10 mouse cellular contexts compared by ENCODE assay signal in the genomic region with DNA sequence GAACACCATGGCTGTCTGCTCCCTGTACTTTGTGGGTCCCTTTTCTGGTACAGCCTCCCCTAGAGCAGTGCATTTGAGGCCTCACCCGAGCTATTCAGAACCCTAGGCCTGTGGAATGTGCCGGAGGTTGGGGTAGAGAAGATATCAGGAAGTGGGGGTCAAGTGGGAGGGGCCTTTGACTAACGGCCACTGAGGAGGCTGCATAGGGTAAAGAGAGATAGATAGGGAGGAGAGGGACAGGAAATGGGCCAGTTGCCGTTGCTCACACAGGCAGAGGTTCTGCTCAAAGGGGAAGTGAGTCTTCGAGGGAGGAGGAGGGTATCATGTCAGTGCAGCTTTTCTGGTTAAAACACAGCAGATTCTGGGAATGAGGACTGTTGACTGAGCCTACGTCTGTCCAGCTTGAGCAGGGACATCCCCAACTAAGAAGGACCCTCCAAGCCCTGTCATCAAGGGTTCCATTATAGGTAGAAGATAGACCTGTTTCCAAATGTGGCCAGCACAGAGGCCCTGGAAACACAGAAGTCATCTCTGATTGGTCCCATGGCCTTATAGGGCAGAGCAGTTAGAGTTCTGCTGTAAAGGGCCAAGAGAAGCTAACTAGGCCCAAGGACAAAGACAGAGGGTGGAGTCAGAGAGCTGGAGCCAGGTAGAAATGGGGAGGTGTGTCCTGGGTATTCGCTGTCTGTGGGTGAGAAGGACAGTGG. TPM values are rescaled to one million over a fixed set of nuclear protein-coding genes. Genes with fewer than 3 reads are reported as not detected.
DNase-seq lines count a peak whose midpoint lies in the region; ATAC-seq and TF ChIP-seq lines count a peak whose summit lies in the region.
"Had no signal": no experiment of that assay in that cellular context is flagged by ENCODE, and none has a peak within 500 bp of the region (broad histone marks: within the 10 kb centered on the region; RNA-seq: fewer than 3 reads in every experiment).

No protein-coding gene starts in this region.

- no peak overlapping the region for H3K9ac ChIP-seq in heart, adult 2 months (ENCODE audit: low read depth, low read length)
- no peak overlapping the region for H3K9ac ChIP-seq in heart, embryonic 12.5 days
- peak overlapping the region; percentile 39; the same call in 1 of the 2 replicates for H3K9ac ChIP-seq in liver, postnatal 0 days (replicated peaks)
- H3K9ac ChIP-seq in forebrain, embryonic 12.5 days = no peak overlapping the region
- H3K9ac ChIP-seq: limb, embryonic 12.5 days had no signal

- H3K27ac ChIP-seq in heart, adult 2 months = no peak overlapping the region
- 0 out of 2 replicates have a peak overlapping the region, but pooled peaks have one; percentile 5 for H3K27ac ChIP-seq in heart, embryonic 12.5 days (ENCODE audit: poor library complexity, severe bottlenecking)
- peak overlapping the region; percentile 98 for H3K27ac ChIP-seq in liver, postnatal 0 days (ENCODE audit: low read depth)
- H3K27ac ChIP-seq in forebrain, embryonic 12.5 days = no peak overlapping the region
- H3K27ac ChIP-seq in left cerebral cortex, adult 2 months = no peak overlapping the region
- H3K27ac ChIP-seq: limb, embryonic 12.5 days had no signal

- H3K9me3 ChIP-seq in heart, embryonic 12.5 days (replicated peaks) = no peaks in the 10 kb centered on the region
- no peaks in the 10 kb centered on the region for H3K9me3 ChIP-seq in liver, postnatal 0 days (ENCODE audit: low read length)
- no peaks in the 10 kb centered on the region for H3K9me3 ChIP-seq in forebrain, embryonic 12.5 days
- H3K9me3 ChIP-seq: limb, embryonic 12.5 days had no signal

- 0 out of 2 replicates have a peak overlapping the region, but pooled peaks have one; percentile 15 for H3K4me2 ChIP-seq in heart, embryonic 12.5 days
- H3K4me2 ChIP-seq in liver, postnatal 0 days (ENCODE audit: low read depth, low read length) = peak overlapping the region; percentile 22; the same call in 1 of the 2 replicates
- H3K4me2 ChIP-seq in forebrain, embryonic 12.5 days = no peak overlapping the region
- H3K4me2 ChIP-seq: limb, embryonic 12.5 days had no signal

- no peak overlapping the region for H3K4me3 ChIP-seq in heart, adult 2 months
- H3K4me3 ChIP-seq in heart, embryonic 12.5 days = no peak overlapping the region
- no peak overlapping the region for H3K4me3 ChIP-seq in liver, postnatal 0 days (ENCODE audit: low read depth, low read length)
- H3K4me3 ChIP-seq in forebrain, embryonic 12.5 days (replicated peaks) = no peak overlapping the region
- no peak overlapping the region for H3K4me3 ChIP-seq in left cerebral cortex, adult 2 months
- H3K4me3 ChIP-seq: limb, embryonic 12.5 days had no signal

- H3K27me3 ChIP-seq in heart, adult 2 months (ENCODE audit: control insufficient read depth, insufficient read depth, low read length) = no peaks in the 10 kb centered on the region
- no peaks in the 10 kb centered on the region; the same call in 1 of the 2 replicates for H3K27me3 ChIP-seq in heart, embryonic 12.5 days (replicated peaks)
- no peaks in the 10 kb centered on the region for H3K27me3 ChIP-seq in liver, postnatal 0 days (ENCODE audit: insufficient read depth, low read length)
- H3K27me3 ChIP-seq in splenic B cell, adult 2 months (ENCODE audit: control insufficient read depth, insufficient read depth, low read length, poor library complexity, severe bottlenecking) = no peaks in the 10 kb centered on the region
- peaks cover 41% of the 10 kb centered on the region for H3K27me3 ChIP-seq in forebrain, embryonic 12.5 days

- 0 out of 2 replicates have a peak, but pooled peaks have one; percentile 24 for TF ChIP-seq POLR2A in heart, adult 2 months (IDR thresholded peaks at IDR 0.05; ENCODE audit: insufficient read depth, low read depth, low read length)

- TF ChIP-seq CTCF in heart, adult 2 months (IDR thresholded peaks at IDR 0.05) = no peak
- no peak for TF ChIP-seq CTCF in liver, postnatal 0 days (IDR thresholded peaks at IDR 0.05; ENCODE audit: low read depth)
- no peak for TF ChIP-seq CTCF in left cerebral cortex, adult 2 months (IDR thresholded peaks at IDR 0.05)

- DNase-seq in heart, adult 2 months = peak in 1 of 2 experiments; percentile 54
- no peak for DNase-seq in heart, postnatal 4 days
- peak; percentile 70 for DNase-seq in liver, postnatal 0 days
- DNase-seq in splenic B cell, adult 2 months (ENCODE audit: low read depth, low spot score) = peak; percentile 85
- no peak for DNase-seq in left cerebral cortex, adult 2 months (ENCODE audit: extremely low spot score in 1 of 2, low spot score in 2 of 2)
- DNase-seq: gastrocnemius, postnatal 25 days had no signal

- H3K79me2 ChIP-seq in heart, adult 2 months (replicated peaks; ENCODE audit: control insufficient read depth, insufficient read depth, low read length) = no peaks in the 10 kb centered on the region

- no peaks in the 10 kb centered on the region for H3K36me3 ChIP-seq in heart, adult 2 months (ENCODE audit: control insufficient read depth, insufficient read depth, low read length)
- peaks cover 9% of the 10 kb centered on the region; the same call in 1 of the 2 replicates for H3K36me3 ChIP-seq in heart, embryonic 12.5 days
- H3K36me3 ChIP-seq in liver, postnatal 0 days (replicated peaks; ENCODE audit: insufficient read depth, low read length) = no peaks in the 10 kb centered on the region
- H3K36me3 ChIP-seq in splenic B cell, adult 2 months (ENCODE audit: control insufficient read depth, insufficient read depth, low read length, poor library complexity, severe bottlenecking) = no peaks in the 10 kb centered on the region; the same call in 1 of the 2 replicates
- H3K36me3 ChIP-seq in forebrain, embryonic 12.5 days (replicated peaks) = peaks cover 8% of the 10 kb centered on the region; the same call in 1 of the 2 replicates
- H3K36me3 ChIP-seq: limb, embryonic 12.5 days had no signal

- TF ChIP-seq EP300 in heart, adult 2 months (IDR thresholded peaks at IDR 0.05; ENCODE audit: insufficient read depth, low read depth, low read length) = no peak
- TF ChIP-seq EP300 in liver, postnatal 0 days (IDR thresholded peaks at IDR 0.05; ENCODE audit: low read depth) = peak; percentile 77

- intact Hi-C loops in heart, adult 2 months (cut with DNase I) = no loop called here
- intact Hi-C loops in left cerebral cortex, adult 2 months (cut with DNase I) = no loop called here

- WGBS in heart, adult 2 months = 49% methylated on average over 7 of the region's 7 CpGs
- 41% methylated on average over 7 of the region's 7 CpGs for WGBS in heart, embryonic 12.5 days
- WGBS in liver, postnatal 0 days (ENCODE audit: insufficient replicate concordance) = 29% methylated on average over 7 of the region's 7 CpGs
- 78% methylated on average over 7 of the region's 7 CpGs for WGBS in forebrain, embryonic 12.5 days

- peaks cover 2% of the 10 kb centered on the region; the same call in 1 of the 2 replicates for H3K4me1 ChIP-seq in heart, adult 2 months (ENCODE audit: control insufficient read depth, insufficient read depth, low read length)
- H3K4me1 ChIP-seq in heart, embryonic 12.5 days (replicated peaks) = peaks cover 33% of the 10 kb centered on the region
- peaks cover 62% of the 10 kb centered on the region for H3K4me1 ChIP-seq in liver, postnatal 0 days (ENCODE audit: insufficient read depth)
- peaks cover 41% of the 10 kb centered on the region for H3K4me1 ChIP-seq in forebrain, embryonic 12.5 days

- ATAC-seq in heart, embryonic 12.5 days (ENCODE audit: insufficient number of reproducible peaks, low FRiP score) = no peak
- 0 out of 2 replicates have a peak, but pooled peaks have one; percentile 1 for ATAC-seq in liver, postnatal 0 days
- no peak for ATAC-seq in forebrain, embryonic 12.5 days (ENCODE audit: low FRiP score)
- ATAC-seq in frontal cortex, adult (ENCODE audit: low TSS enrichment) = no peak

RNA-seq across cellular contexts. Expression of a gene that starts 3.0 kb away (rescaled TPM):
- total RNA-seq in heart, adult 2 months (2021) = 10 to 100 TPM in 1 of 2 experiments, 1 to 10 TPM in 1; 7.9 to 10.2 TPM
- polyA plus RNA-seq in heart, adult 2 months (2012; rRNA removed) = 31.5 and 32.2 TPM in 2 replicates
- total RNA-seq in heart, postnatal 4 days (2021) = 10 to 100 TPM; 15.5 to 16.4 TPM
- polyA plus RNA-seq in heart, embryonic 12.5 days (2016; fragmentation: Nextera tagmentation; extraction: Ambion mirVana) = 22.8 and 25.9 TPM in 2 replicates
- polyA plus RNA-seq in liver, postnatal 0 days (2015; fragmentation: Nextera tagmentation; extraction: Ambion mirVana) = 15.0 and 16.0 TPM in 2 replicates
- polyA plus RNA-seq in forebrain, embryonic 12.5 days (2016; fragmentation: Nextera tagmentation; extraction: Ambion mirVana) = 31.3 and 31.6 TPM in 2 replicates
- 10 to 100 TPM; 21.3 to 25.9 TPM for total RNA-seq in left cerebral cortex, adult 2 months (2021)

RNA-seq across cellular contexts. Expression of a gene that starts 3.2 kb away (rescaled TPM):
- 10 to 100 TPM; 21.5 to 22.5 TPM for total RNA-seq in heart, adult 2 months (2021)
- 16.3 and 24.7 TPM in 2 replicates for polyA plus RNA-seq in heart, adult 2 months (2012; rRNA removed)
- 10 to 100 TPM; 40.9 to 42.4 TPM for total RNA-seq in heart, postnatal 4 days (2021)
- 5.1 and 5.6 TPM in 2 replicates for polyA plus RNA-seq in heart, embryonic 12.5 days (2016; fragmentation: Nextera tagmentation; extraction: Ambion mirVana)
- polyA plus RNA-seq in liver, postnatal 0 days (2015; fragmentation: Nextera tagmentation; extraction: Ambion mirVana) = 5.1 and 6.1 TPM in 2 replicates
- polyA plus RNA-seq in forebrain, embryonic 12.5 days (2016; fragmentation: Nextera tagmentation; extraction: Ambion mirVana) = 1.3 and 1.6 TPM in 2 replicates
- 10 to 100 TPM in 1 of 2 experiments, 1 to 10 TPM in 1; 7.3 to 10.7 TPM for total RNA-seq in left cerebral cortex, adult 2 months (2021)

RNA-seq across cellular contexts. Expression of a gene that starts 8.7 kb away (rescaled TPM):
- not detected for total RNA-seq in heart, adult 2 months (2021)
- polyA plus RNA-seq in heart, adult 2 months (2012; rRNA removed) = 1.1 TPM in 1 of 2 replicates, not detected in the other
- total RNA-seq in heart, postnatal 4 days (2021) = under 1 TPM in 1 of 2 experiments, not detected in 1; 0.56 TPM
- polyA plus RNA-seq in heart, embryonic 12.5 days (2016; fragmentation: Nextera tagmentation; extraction: Ambion mirVana) = 0.86 and 1.1 TPM in 2 replicates
- 0.58 and 0.76 TPM in 2 replicates for polyA plus RNA-seq in liver, postnatal 0 days (2015; fragmentation: Nextera tagmentation; extraction: Ambion mirVana)
- polyA plus RNA-seq in forebrain, embryonic 12.5 days (2016; fragmentation: Nextera tagmentation; extraction: Ambion mirVana) = 3.2 and 4.0 TPM in 2 replicates
- total RNA-seq in left cerebral cortex, adult 2 months (2021) = 10 to 100 TPM; 20.7 to 29.4 TPM
- total RNA-seq: gastrocnemius, postnatal 25 days had no signal

RNA-seq across cellular contexts. Expression of a gene that starts 24.7 kb away (rescaled TPM):
- 10 to 100 TPM; 16.6 to 20.5 TPM for total RNA-seq in heart, adult 2 months (2021)
- 21.0 and 23.5 TPM in 2 replicates for polyA plus RNA-seq in heart, adult 2 months (2012; rRNA removed)
- total RNA-seq in heart, postnatal 4 days (2021) = 10 to 100 TPM; 18.8 to 19.6 TPM
- 35.3 and 37.2 TPM in 2 replicates for polyA plus RNA-seq in heart, embryonic 12.5 days (2016; fragmentation: Nextera tagmentation; extraction: Ambion mirVana)
- 44.5 and 49.2 TPM in 2 replicates for polyA plus RNA-seq in liver, postnatal 0 days (2015; fragmentation: Nextera tagmentation; extraction: Ambion mirVana)
- 49.8 and 51.1 TPM in 2 replicates for polyA plus RNA-seq in forebrain, embryonic 12.5 days (2016; fragmentation: Nextera tagmentation; extraction: Ambion mirVana)
- 10 to 100 TPM; 23.3 to 24.0 TPM for total RNA-seq in left cerebral cortex, adult 2 months (2021)

RNA-seq across cellular contexts. Expression of a gene that starts 24.8 kb away (rescaled TPM):
- total RNA-seq in heart, adult 2 months (2021) = 100 to 1,000 TPM; 225 to 312 TPM
- polyA plus RNA-seq in heart, adult 2 months (2012; rRNA removed) = 490 and 545 TPM in 2 replicates
- 10 to 100 TPM; 46.7 to 59.4 TPM for total RNA-seq in heart, postnatal 4 days (2021)
- 48.1 and 52.9 TPM in 2 replicates for polyA plus RNA-seq in heart, embryonic 12.5 days (2016; fragmentation: Nextera tagmentation; extraction: Ambion mirVana)
- 106 and 123 TPM in 2 replicates for polyA plus RNA-seq in liver, postnatal 0 days (2015; fragmentation: Nextera tagmentation; extraction: Ambion mirVana)
- polyA plus RNA-seq in forebrain, embryonic 12.5 days (2016; fragmentation: Nextera tagmentation; extraction: Ambion mirVana) = 36.1 and 38.1 TPM in 2 replicates
- 10 to 100 TPM; 32.9 to 33.9 TPM for total RNA-seq in left cerebral cortex, adult 2 months (2021)

Comparison
In these comparisons a context has a peak if more than half of its experiments do, and no peak if none do; other contexts are left out.
1. H3K27ac ChIP-seq: peak in heart, embryonic 12.5 days (single experiment) and liver, postnatal 0 days (single experiment); none in heart, adult 2 months (single experiment), forebrain, embryonic 12.5 days (single experiment) and left cerebral cortex, adult 2 months (single experiment).
2. DNase-seq: peak in liver, postnatal 0 days (single experiment) and splenic B cell, adult 2 months (single experiment); none in heart, postnatal 4 days (single experiment) and left cerebral cortex, adult 2 months (0 of 2).